Mouse (Mus musculus): ENCODE measurements around the gene Myh13.

Gene Myh13

GRCm38 (mm10) chr11:67386815-67387415, 65.5 kb downstream of the Myh13 start:
- no peak for DNase-seq (ENCODE audit: low spot score in 2 of 2)

DNA sequence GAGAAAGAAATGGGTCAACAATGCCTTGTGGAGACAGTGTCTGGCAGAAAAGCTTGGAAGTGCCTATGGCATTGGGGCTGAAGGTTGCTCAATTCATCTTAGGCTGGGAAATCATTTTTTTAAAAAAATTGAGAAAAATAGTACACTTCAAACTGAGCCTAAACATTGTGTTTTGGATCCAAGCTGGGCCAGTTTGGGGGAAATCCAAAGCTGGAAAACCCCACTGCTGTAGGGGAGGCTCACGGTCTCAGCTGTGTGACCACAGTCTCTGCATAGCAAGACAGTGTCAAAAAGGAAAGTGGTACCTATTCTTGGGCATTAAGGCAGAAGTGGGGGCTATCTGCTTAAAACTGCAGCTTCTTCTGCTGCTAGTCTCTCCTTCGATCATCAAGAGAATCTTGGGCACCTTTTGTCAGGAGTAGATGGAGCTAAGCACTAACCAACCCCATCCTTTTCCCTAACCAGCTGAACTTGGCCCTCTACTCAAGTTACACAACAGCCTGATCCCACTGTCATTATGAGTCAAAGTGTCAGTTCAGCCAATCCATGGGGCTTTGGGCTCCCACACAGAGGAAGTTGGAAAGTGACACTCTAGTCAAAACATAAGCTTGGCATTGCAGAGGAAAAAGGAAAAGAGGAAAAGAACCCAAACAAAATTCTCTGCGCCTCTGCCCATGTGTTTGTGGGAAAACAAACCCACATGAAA, 69.4 kb downstream of the Myh13 start:
- DNase-seq (ENCODE audit: low spot score in 2 of 2) = no peak

- no peak for DNase-seq (ENCODE audit: low spot score in 2 of 2)
These were observed 70.9 kb downstream of the Myh13 start for GRCm38 (mm10) chr11:67392369-67392768.

DNA sequence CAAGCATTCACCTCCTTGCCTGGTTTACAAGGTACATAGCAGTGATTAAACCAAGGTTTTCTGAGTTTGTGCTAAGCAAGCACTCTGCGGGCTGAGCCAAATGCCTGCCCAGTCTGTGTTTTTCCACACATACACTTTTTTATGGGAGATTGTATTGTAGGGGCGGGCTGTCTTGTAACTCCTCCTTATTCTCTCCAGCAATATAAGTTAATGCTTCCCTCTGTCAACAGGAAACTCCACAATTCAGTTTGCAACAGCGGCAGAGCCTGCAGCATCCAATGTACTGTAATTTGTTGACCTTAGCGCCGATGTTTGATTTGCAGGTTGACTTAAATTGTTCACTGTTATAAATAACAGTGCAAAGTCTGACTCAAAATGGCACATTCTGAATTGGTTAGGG, 79.5 kb downstream of the Myh13 start:
- no peak for DNase-seq (ENCODE audit: low spot score in 2 of 2)

- DNase-seq (ENCODE audit: low spot score in 2 of 2) = no peak
These were observed 93.0 kb downstream of the Myh13 start for GRCm38 (mm10) chr11:67414346-67414940.
